Mouse (Mus musculus): Measurements from ENCODE around the gene Glcci1. TPM values are rescaled to one million over a fixed set of nuclear protein-coding genes. Genes with fewer than 3 reads are reported as not detected.

The Glcci1 gene
- polyA plus RNA-seq, 1 experiment from 2014 or later: 14.1 TPM

- Histone ChIP-seq H3K4me3 (replicated peaks; ENCODE audit: low read depth, low read length) (no peak overlapping the region), H3K27ac (replicated peaks; ENCODE audit: low read depth, low read length) (no peak overlapping the region), H3K4me1 (ENCODE audit: control insufficient read depth, insufficient read depth, low read length) (no peaks in the 10 kb centered on the region), H3K27me3 (ENCODE audit: control insufficient read depth, insufficient read depth, low read length) (no peaks in the 10 kb centered on the region), H3K4me2 (ENCODE audit: low read length) (no peak overlapping the region), H3K36me3 (ENCODE audit: control insufficient read depth, insufficient read depth, low read length) (no peaks in the 10 kb centered on the region), H3K9me3 (ENCODE audit: control insufficient read depth, low read length) (no peaks in the 10 kb centered on the region), H3K9ac (replicated peaks; ENCODE audit: low read length) (no peak overlapping the region)
- ATAC-seq (ENCODE audit: low FRiP score, low TSS enrichment) (no peak), DNase-seq (no peak)
- 92% methylated on average over 10 of the region's 10 CpGs for WGBS
Measured at GRCm38 (mm10) chr6:8644703-8645102, 135.3 kb downstream of the Glcci1 start.

DNA sequence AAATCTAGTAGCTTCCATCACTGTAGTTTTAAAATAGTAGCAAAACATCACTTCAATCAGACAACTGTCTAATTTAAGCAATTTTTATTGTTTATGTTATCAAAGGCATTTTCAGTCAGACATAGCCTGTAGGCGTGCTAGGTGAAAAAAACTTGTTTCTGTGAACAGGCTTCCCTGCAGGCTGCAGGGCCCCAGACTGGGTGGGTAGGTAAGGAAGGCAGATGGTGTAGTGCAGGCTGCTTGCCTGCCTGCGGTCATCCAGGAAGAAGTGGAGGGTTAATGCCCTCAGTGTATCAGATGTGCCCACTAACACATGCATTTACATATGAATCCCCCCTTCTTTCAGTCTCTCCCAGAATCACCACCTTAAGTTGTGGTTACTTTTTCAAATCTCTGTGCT lies 136.3 kb downstream of the Glcci1 start:
- no peak overlapping the region for H3K27ac ChIP-seq (replicated peaks; ENCODE audit: low read depth, low read length)
- no peak for ATAC-seq (ENCODE audit: low FRiP score, low TSS enrichment)

More for the DNA sequence above, 136.3 kb downstream of the Glcci1 start:
- Histone ChIP-seq H3K4me2 (ENCODE audit: low read length) (no peak overlapping the region), H3K27me3 (ENCODE audit: control insufficient read depth, insufficient read depth, low read length) (no peaks in the 10 kb centered on the region), H3K4me3 (replicated peaks; ENCODE audit: low read depth, low read length) (no peak overlapping the region), H3K36me3 (ENCODE audit: control insufficient read depth, insufficient read depth, low read length) (no peaks in the 10 kb centered on the region), H3K9ac (replicated peaks; ENCODE audit: low read length) (no peak overlapping the region), H3K4me1 (ENCODE audit: control insufficient read depth, insufficient read depth, low read length) (no peaks in the 10 kb centered on the region), H3K9me3 (ENCODE audit: control insufficient read depth, low read length) (no peaks in the 10 kb centered on the region)
- WGBS: 51% methylated on average over 2 of the region's 2 CpGs
- DNase-seq: no peak

Measured in midbrain, embryonic 14.5 days (tissue).